Mouse (Mus musculus): ENCODE results near the gene Xaf1. TPM values are rescaled to one million over a fixed set of nuclear protein-coding genes. Genes with fewer than 3 reads are reported as not detected.

Gene Xaf1
- total and polyA plus RNA-seq, 2 experiments from 2014 or later, result 3.1 to 4.8 TPM

DNA sequence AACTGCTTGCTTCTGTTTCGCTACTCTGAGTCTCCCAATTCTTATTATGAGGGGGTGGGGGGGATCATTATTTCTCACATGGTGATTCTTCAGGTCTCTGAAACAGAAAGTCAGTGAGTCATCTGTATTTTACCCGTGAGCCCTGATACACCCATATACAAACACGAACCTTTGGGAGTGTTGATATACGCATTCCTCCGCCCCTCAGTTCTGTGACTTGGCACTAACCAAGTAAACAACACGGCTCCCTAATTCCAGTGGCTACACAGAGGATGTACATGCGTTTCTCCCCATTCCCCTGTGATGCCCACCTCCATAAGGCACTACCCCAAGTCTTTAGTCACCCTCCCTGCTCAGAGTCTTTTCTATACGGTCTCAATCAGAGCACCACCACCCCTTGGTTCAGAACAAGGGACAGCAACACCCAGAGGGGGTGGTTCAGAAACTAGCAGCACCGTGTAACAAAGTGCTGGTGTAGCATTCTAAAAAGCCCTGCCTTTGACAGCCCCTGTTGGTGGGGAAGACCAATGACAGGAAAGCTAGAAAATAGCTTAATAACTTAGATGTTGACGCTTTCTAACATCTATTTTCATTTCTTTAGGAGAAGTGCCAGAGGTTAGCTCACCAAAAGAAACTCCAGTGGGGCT, 10.0 kb downstream of the Xaf1 start:
- no peaks in the 10 kb centered on the region for H3K36me3 ChIP-seq (ENCODE audit: insufficient read depth)
- no peaks in the 10 kb centered on the region for H3K4me1 ChIP-seq (ENCODE audit: insufficient read depth)
- DNase-seq (no peak), ATAC-seq (no peak)
- H3K9ac ChIP-seq, result no peak overlapping the region
- H3K4me2 ChIP-seq (ENCODE audit: low read depth), result no peak overlapping the region
- TF ChIP-seq CTCF (IDR thresholded peaks at IDR 0.05; ENCODE audit: low read depth), result no peak
- no peak overlapping the region for H3K4me3 ChIP-seq (ENCODE audit: low read depth, low read length)
- peaks cover 8% of the 10 kb centered on the region; the same call in 1 of the 2 replicates for H3K27me3 ChIP-seq (ENCODE audit: insufficient read depth, low read length)
- H3K9me3 ChIP-seq (ENCODE audit: low read length), result no peaks in the 10 kb centered on the region
- WGBS, result 84% methylated on average over 10 of the region's 10 CpGs
- H3K27ac ChIP-seq (ENCODE audit: low read depth, low read length), result no peak overlapping the region

DNA sequence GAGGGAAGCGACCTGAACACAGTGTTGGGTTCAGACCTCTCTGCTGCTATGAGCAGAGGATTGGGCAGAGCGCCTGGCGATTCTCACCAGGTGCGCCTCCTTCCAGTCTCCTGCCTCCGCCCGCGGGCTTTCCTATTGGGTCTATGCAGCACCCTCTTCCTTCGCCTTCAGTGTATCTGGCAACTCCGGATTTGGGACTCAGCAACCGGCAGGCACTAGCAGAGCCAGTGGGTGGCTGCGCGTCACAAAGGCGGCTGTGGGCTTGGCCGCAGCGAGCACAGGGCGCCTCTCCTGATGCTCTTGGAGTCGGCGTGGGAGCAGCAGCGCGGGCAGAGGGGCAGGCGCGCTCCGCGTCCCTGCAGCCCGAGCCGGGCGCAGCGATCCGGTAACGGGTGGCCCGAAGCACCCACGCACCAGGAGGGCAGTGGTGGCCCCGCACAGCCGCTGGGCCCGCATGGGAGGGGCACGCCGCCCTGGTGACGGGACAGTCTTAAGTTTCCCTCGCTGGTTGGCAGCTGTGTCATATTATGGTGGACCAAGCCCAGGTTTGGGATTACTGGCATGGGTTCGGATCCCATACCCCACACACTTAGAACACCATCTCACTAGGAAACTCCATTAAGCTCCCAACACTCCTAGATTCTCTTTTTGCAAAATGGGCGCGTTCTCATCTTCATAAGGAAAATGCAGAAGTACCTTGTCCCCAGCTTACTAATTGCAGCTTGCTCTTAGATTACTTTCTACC, 12.9 kb downstream of the Xaf1 start, which contains the start of gene Fbxo39:
Gene Fbxo39 (plus strand): TSS at position 294 of the 745 bp plus-strand sequence.
- WGBS, result 14% methylated on average over 40 of the region's 42 CpGs
- Histone ChIP-seq H3K4me3 (ENCODE audit: low read depth, low read length) (peak within 1 kb of the TSS; percentile 35), H3K27ac (ENCODE audit: low read depth, low read length) (no peak within 1 kb of the TSS), H3K27me3 (ENCODE audit: insufficient read depth, low read length) (peaks cover 8% of the 10 kb centered on the region; the same call in 1 of the 2 replicates), H3K36me3 (ENCODE audit: insufficient read depth) (no peaks in the 10 kb centered on the region), H3K4me2 (ENCODE audit: low read depth) (peak within 1 kb of the TSS; percentile 59), H3K9ac (peak within 1 kb of the TSS; percentile 43), H3K9me3 (ENCODE audit: low read length) (no peaks in the 10 kb centered on the region), H3K4me1 (ENCODE audit: insufficient read depth) (no peaks in the 10 kb centered on the region)
- ATAC-seq (no peak), DNase-seq (peak; percentile 24)
- TF ChIP-seq CTCF (IDR thresholded peaks at IDR 0.05; ENCODE audit: low read depth), result no peak

DNA sequence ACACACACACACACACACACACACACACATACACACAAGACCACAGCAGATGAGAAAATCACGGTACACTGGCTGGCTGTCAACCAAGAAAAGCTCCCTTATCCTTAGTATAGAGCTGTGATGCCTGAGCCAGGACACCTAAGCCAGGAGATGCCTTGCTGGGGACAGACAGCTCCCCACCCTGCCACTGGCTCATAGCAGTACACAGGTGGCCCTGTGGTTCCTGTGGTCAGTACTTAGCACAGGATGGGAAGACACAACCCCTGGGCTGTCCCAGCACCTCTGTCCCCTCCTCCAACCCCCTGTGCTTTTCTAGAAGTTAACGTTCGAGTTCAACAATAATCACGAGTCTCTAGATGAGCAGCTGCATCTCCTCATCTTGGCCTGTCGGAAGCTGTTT, 16.6 kb downstream of the Xaf1 start:
- H3K27ac ChIP-seq (ENCODE audit: low read depth, low read length), result no peak overlapping the region
- no peaks in the 10 kb centered on the region for H3K4me1 ChIP-seq (ENCODE audit: insufficient read depth)
- H3K9ac ChIP-seq, result no peak overlapping the region
- 83% methylated on average over 5 of the region's 5 CpGs for WGBS
- H3K9me3 ChIP-seq (ENCODE audit: low read length), result no peaks in the 10 kb centered on the region
- no peak for ATAC-seq
- peaks cover 8% of the 10 kb centered on the region; the same call in 1 of the 2 replicates for H3K27me3 ChIP-seq (ENCODE audit: insufficient read depth, low read length)
- H3K4me2 ChIP-seq (ENCODE audit: low read depth), result no peak overlapping the region
- no peaks in the 10 kb centered on the region for H3K36me3 ChIP-seq (ENCODE audit: insufficient read depth)
- no peak overlapping the region for H3K4me3 ChIP-seq (ENCODE audit: low read depth, low read length)
- no peak for DNase-seq
- no peak for TF ChIP-seq CTCF (IDR thresholded peaks at IDR 0.05; ENCODE audit: low read depth)

DNA sequence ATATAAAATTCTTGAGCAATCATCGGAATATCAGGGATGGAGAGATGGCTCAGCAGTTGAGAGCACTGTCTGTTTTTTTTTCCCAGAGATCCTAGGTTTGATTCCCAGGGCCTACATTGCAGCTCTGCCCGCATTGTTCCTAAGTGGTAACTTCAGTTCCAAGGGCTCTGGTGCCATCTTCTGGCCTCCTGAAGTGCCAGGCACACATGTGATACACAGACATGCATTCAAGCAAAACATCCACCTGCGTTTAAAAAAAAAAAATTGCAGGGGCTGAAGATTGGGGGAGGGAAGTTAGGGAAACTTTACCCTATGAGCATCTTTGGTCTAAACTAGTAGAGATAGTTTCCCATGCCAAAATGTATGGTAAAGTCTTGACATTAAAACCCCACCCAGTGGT, 23.0 kb downstream of the Xaf1 start:
- DNase-seq (no peak), ATAC-seq (no peak)
- Histone ChIP-seq H3K36me3 (ENCODE audit: insufficient read depth) (no peaks in the 10 kb centered on the region), H3K27ac (ENCODE audit: low read depth, low read length) (no peak overlapping the region), H3K4me1 (ENCODE audit: insufficient read depth) (no peaks in the 10 kb centered on the region), H3K9me3 (ENCODE audit: low read length) (no peaks in the 10 kb centered on the region), H3K9ac (no peak overlapping the region), H3K4me3 (ENCODE audit: low read depth, low read length) (no peak overlapping the region), H3K27me3 (ENCODE audit: insufficient read depth, low read length) (no peaks in the 10 kb centered on the region), H3K4me2 (ENCODE audit: low read depth) (no peak overlapping the region)
- 62% methylated on average over 3 of the region's 3 CpGs for WGBS
- TF ChIP-seq CTCF (IDR thresholded peaks at IDR 0.05; ENCODE audit: low read depth), result peak; percentile 30

DNA sequence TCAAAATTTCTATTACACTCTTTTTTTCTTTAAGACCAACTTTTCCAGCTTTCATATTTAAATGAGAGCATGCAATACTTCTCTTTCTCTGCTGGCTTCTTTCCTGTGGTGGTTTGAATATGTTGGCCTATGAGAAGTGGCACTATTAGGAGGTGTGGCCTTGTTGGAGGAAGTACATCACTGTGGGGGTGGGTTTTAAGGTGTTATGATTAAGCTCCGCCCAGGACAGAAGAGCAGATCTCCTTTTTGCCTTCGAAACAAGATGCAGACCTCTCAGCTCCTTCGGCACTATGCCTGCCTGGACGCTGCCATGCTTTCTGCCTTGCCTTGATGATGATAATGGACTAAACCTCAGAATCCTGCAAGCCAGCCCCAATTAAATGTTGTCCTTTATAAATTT, 24.3 kb downstream of the Xaf1 start:
- ATAC-seq (no peak), DNase-seq (no peak)
- no peak overlapping the region for H3K9ac ChIP-seq
- no peaks in the 10 kb centered on the region for H3K36me3 ChIP-seq (ENCODE audit: insufficient read depth)
- TF ChIP-seq CTCF (IDR thresholded peaks at IDR 0.05; ENCODE audit: low read depth), result no peak
- no peaks in the 10 kb centered on the region for H3K27me3 ChIP-seq (ENCODE audit: insufficient read depth, low read length)
- no peaks in the 10 kb centered on the region for H3K4me1 ChIP-seq (ENCODE audit: insufficient read depth)
- no peak overlapping the region for H3K4me2 ChIP-seq (ENCODE audit: low read depth)
- H3K27ac ChIP-seq (ENCODE audit: low read depth, low read length), result no peak overlapping the region
- no peaks in the 10 kb centered on the region for H3K9me3 ChIP-seq (ENCODE audit: low read length)
- 89% methylated on average over 4 of the region's 4 CpGs for WGBS
- no peak overlapping the region for H3K4me3 ChIP-seq (ENCODE audit: low read depth, low read length)

DNA sequence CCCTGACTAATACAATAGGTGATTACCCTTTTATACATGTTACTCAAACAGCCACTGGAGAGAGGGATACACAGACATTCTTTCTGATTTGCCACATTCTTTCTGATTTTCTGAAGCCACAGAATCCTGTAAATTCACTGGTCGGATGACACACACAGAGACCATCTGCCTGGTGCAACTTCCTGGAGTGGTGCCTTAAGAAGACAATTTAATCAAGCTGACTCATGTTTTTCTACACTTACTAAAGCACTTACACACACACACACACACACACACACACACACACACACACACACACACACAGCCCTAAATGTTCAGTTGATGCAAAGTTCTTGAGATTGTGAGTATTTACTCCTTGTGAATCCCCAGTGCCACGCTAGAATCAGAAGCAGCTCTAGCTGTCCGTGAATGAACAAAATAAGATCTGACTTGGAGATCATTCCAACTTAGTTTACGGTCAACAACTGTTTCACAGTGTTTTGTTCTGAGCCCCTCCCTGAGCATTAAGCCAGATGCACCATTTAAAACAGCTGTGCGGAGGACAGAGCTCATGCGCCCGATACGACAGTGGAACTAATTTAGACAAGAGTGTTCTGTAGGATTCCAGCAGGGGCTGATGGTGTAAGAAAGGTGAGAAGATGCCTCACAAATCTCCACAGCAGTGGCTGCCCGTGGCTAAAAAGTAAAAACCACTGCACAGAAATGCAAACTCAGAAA, 31.7 kb downstream of the Xaf1 start:
- Histone ChIP-seq H3K9ac (no peak overlapping the region), H3K27me3 (ENCODE audit: insufficient read depth, low read length) (no peaks in the 10 kb centered on the region), H3K4me1 (ENCODE audit: insufficient read depth) (no peaks in the 10 kb centered on the region), H3K36me3 (ENCODE audit: insufficient read depth) (no peaks in the 10 kb centered on the region), H3K9me3 (ENCODE audit: low read length) (no peaks in the 10 kb centered on the region), H3K4me2 (ENCODE audit: low read depth) (no peak overlapping the region), H3K27ac (ENCODE audit: low read depth, low read length) (no peak overlapping the region), H3K4me3 (ENCODE audit: low read depth, low read length) (no peak overlapping the region)
- TF ChIP-seq CTCF (IDR thresholded peaks at IDR 0.05; ENCODE audit: low read depth), result no peak
- ATAC-seq (no peak), DNase-seq (peak; percentile 21)
- 81% methylated on average over 9 of the region's 9 CpGs for WGBS

DNA sequence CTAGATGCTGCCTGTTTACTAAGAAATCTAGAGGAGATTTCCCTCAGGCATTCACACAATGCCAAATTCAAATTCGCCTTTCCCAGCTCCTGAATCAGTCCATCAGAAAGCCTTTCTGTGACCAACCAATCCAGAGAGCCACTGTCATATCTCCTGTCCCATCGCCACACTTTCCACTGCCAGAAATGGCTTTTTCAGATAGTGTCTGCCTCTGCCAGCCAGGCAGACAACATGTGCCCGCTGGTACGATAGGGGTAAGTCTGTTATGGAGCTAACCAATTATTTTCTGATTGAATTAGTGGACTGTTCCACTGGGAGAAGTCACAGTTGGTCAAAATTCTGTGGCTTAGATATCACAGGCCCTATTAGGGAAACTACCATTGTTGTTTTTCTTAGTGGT, 33.2 kb downstream of the Xaf1 start:
- no peak for ATAC-seq
- Histone ChIP-seq H3K36me3 (ENCODE audit: insufficient read depth) (no peaks in the 10 kb centered on the region), H3K4me3 (ENCODE audit: low read depth, low read length) (no peak overlapping the region), H3K4me2 (ENCODE audit: low read depth) (no peak overlapping the region), H3K4me1 (ENCODE audit: insufficient read depth) (no peaks in the 10 kb centered on the region), H3K27me3 (ENCODE audit: insufficient read depth, low read length) (no peaks in the 10 kb centered on the region), H3K9me3 (ENCODE audit: low read length) (no peaks in the 10 kb centered on the region), H3K9ac (no peak overlapping the region), H3K27ac (ENCODE audit: low read depth, low read length) (no peak overlapping the region)
- DNase-seq, result no peak
- WGBS, result 81% methylated on average over 4 of the region's 4 CpGs
- TF ChIP-seq CTCF (IDR thresholded peaks at IDR 0.05; ENCODE audit: low read depth), result no peak

Data from forebrain, postnatal 0 days (tissue).